23 mouse cellular contexts compared by ENCODE assay signal in genomic region chr2:158325609-158326008, GRCm38 (mm10).
"Had no signal": no experiment of that assay in that cellular context is flagged by ENCODE, and none has a peak within 500 bp of the region (broad histone marks: within the 10 kb centered on the region; RNA-seq: fewer than 3 reads in every experiment).

No protein-coding gene starts in this region.

- H3K4me3 ChIP-seq: gastrocnemius, adult 2 months; heart, adult 2 months; heart, embryonic 13.5 days; heart, embryonic 15.5 days; kidney, embryonic 15.5 days; limb, embryonic 13.5 days; limb, embryonic 15.5 days had no signal

- H3K27me3 ChIP-seq: heart, embryonic 13.5 days; heart, embryonic 15.5 days; kidney, embryonic 15.5 days; limb, embryonic 13.5 days; limb, embryonic 15.5 days had no signal

- H3K27ac ChIP-seq: gastrocnemius, adult 2 months; heart, adult 2 months; heart, embryonic 13.5 days; heart, embryonic 15.5 days; hindbrain, embryonic 14.5 days; hindbrain, postnatal 0 days; kidney, embryonic 15.5 days; kidney, postnatal 0 days; limb, embryonic 13.5 days; limb, embryonic 15.5 days had no signal

- H3K9ac ChIP-seq: heart, embryonic 13.5 days; heart, embryonic 15.5 days; hindbrain, embryonic 14.5 days; kidney, embryonic 15.5 days; limb, embryonic 13.5 days; limb, embryonic 15.5 days had no signal

- H3K9me3 ChIP-seq: heart, embryonic 13.5 days; heart, embryonic 15.5 days; kidney, embryonic 15.5 days; limb, embryonic 13.5 days; limb, embryonic 15.5 days had no signal

- H3K36me3 ChIP-seq: heart, embryonic 13.5 days; heart, embryonic 15.5 days; limb, embryonic 13.5 days; limb, embryonic 15.5 days had no signal

- ATAC-seq: intestine, embryonic 16.5 days had no signal

- H3K4me2 ChIP-seq: heart, embryonic 11.5 days; heart, embryonic 13.5 days; heart, embryonic 15.5 days; hindbrain, embryonic 14.5 days; kidney, embryonic 15.5 days; limb, embryonic 13.5 days; limb, embryonic 15.5 days had no signal

- DNase-seq: gastrocnemius, adult 2 months; gastrocnemius, postnatal 14 days; gastrocnemius, postnatal 36 days; heart, adult 2 months; heart, postnatal 14 days; heart, postnatal 36 days; kidney, adult 11 months; kidney, adult 2 months; kidney, postnatal 14 days; kidney, postnatal 36 days; layer of hippocampus, adult 9-11 months; layer of hippocampus, postnatal 36 days; left cerebral cortex, postnatal 4 days had no signal

- H3K4me1 ChIP-seq: heart, embryonic 15.5 days; kidney, embryonic 15.5 days; limb, embryonic 13.5 days; limb, embryonic 15.5 days had no signal
